Mouse (Mus musculus) heart, adult 2 months (tissue): ENCODE measurements around the gene Tspan1. TPM values are rescaled to one million over a fixed set of nuclear protein-coding genes. Genes with fewer than 3 reads are reported as not detected.

ENCODE experiments used
- DNase-seq, 2 experiments: peaks; one replicate each; pipeline ENCODE4 v3.0.0; 2021
- H3K27ac ChIP-seq: fragments of 200-600 bp; 2 replicates; pipeline ENCODE4 v1.8.1; 2022
- H3K27me3 ChIP-seq: fragments of 200-500 bp; 2 replicates; pipeline ENCODE4 v1.6.1; 2012; ENCODE audit warnings: mild to moderate bottlenecking, low read length, inconsistent platforms, mixed read lengths; ENCODE audit not compliant: control insufficient read depth, insufficient read depth
- H3K36me3 ChIP-seq: fragments of 200-500 bp; 2 replicates; pipeline ENCODE4 v1.6.1; 2012; ENCODE audit warnings: low read length, inconsistent platforms; ENCODE audit not compliant: control insufficient read depth, insufficient read depth
- H3K4me1 ChIP-seq: fragments of 200-500 bp; 2 replicates; pipeline ENCODE4 v1.6.1; 2011; ENCODE audit warnings: low read length; ENCODE audit not compliant: control insufficient read depth, insufficient read depth
- H3K4me3 ChIP-seq: fragments of 200-600 bp; 2 replicates; pipeline ENCODE4 v1.8.1; 2022
- H3K79me2 ChIP-seq: fragments of 200-500 bp; replicated peaks from 2 replicates; pipeline ENCODE4 v1.6.1; 2012; ENCODE audit warnings: mild to moderate bottlenecking, inconsistent platforms, low read length, moderate library complexity, mixed read lengths; ENCODE audit not compliant: control insufficient read depth, insufficient read depth
- H3K9ac ChIP-seq: fragments of 200-500 bp; 2 replicates; pipeline ENCODE4 v1.6.1; 2012; ENCODE audit warnings: low read depth, mild to moderate bottlenecking, control low read depth, inconsistent platforms, low read length, mixed read lengths
- CTCF ChIP-seq: fragments of 200-600 bp; IDR thresholded peaks from 2 replicates; pipeline ENCODE4 v1.8.1; 2022; ENCODE audit warnings: antibody characterized with exemption, mild to moderate bottlenecking, moderate library complexity
- EP300 ChIP-seq: fragments of 200-500 bp; IDR thresholded peaks from 2 replicates; pipeline ENCODE4 v1.6.1; 2011; ENCODE audit warnings: low read depth, low read length, control low read depth; ENCODE audit not compliant: insufficient read depth
- POLR2A ChIP-seq: fragments of 200-500 bp; IDR thresholded peaks from 2 replicates; pipeline ENCODE4 v1.6.1; 2011; ENCODE audit warnings: mild to moderate bottlenecking, low read depth, low read length, control low read depth; ENCODE audit not compliant: insufficient read depth
- WGBS: fragments of 180-500 bp; shearing (Covaris S2); methylation state at CpG from one replicate; pipeline ENCODE4 v1.1.7; 2018; 5-methylcytosine and 5-hydroxymethylcytosine counted together
- intact Hi-C: fragments of 180-260 bp; cut with DNase I; formaldehyde crosslinking; loops from one replicate; pipeline ENCODE4 v1.15.1; 2025
- polyA plus RNA-seq: library from polyadenylated mRNA; depleted of rRNA; stranded (reverse); fragments of >200 nt; gene quantifications from 2 replicates; pipeline ENCODE4 v1.2.3, GENCODE M21; 2012
- total RNA-seq, 2 experiments: library from RNA; stranded (reverse); gene quantifications; 2 replicates each; pipeline ENCODE4 v1.2.3; 2021

Gene Tspan1
- total and polyA plus RNA-seq, 3 experiments, result 4.9 TPM; not detected in 2

DNA sequence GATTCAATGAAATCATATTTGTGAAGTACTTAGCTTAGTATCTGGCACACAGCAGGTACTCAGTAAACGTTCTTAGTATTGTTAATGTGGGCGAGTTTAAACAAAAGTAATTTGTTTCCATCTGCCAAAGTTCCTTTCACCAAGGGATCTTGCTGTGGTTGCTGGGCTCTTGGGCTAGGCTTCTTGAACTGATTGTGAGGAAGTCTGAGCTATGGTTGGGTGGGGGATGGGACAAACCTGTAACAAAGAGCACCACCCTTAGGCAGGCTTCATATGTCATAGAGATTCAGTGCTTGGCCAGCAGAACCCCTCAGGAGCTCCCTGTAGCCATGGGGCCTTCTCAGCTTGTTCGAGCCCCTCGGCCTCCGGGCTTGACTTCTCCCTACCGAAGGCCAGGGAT is 5.7 kb upstream of the Tspan1 start, which contains the start of the genes 1700042G07Rik and Gm49337:
TSS of gene 1700042G07Rik (plus strand) at position 301 of the 400 bp plus-strand sequence.
TSS of gene Gm49337 (plus strand) at position 313 of the 400 bp plus-strand sequence.
- Histone ChIP-seq H3K9ac (no peak within 1 kb of the TSS), H3K4me1 (peaks cover 21% of the 10 kb centered on the region), H3K79me2 (no peaks in the 10 kb centered on the region), H3K27me3 (no peaks in the 10 kb centered on the region), H3K27ac (peak within 1 kb of the TSS; percentile 32; the same call in 1 of the 2 replicates), H3K36me3 (no peaks in the 10 kb centered on the region), H3K4me3 (no peak within 1 kb of the TSS)
- no peak for DNase-seq
- TF ChIP-seq POLR2A (no peak), EP300 (no peak), CTCF (no peak)
- intact Hi-C loops, result no loop called here
- WGBS, result 93% methylated on average over 6 of the region's 6 CpGs

DNA sequence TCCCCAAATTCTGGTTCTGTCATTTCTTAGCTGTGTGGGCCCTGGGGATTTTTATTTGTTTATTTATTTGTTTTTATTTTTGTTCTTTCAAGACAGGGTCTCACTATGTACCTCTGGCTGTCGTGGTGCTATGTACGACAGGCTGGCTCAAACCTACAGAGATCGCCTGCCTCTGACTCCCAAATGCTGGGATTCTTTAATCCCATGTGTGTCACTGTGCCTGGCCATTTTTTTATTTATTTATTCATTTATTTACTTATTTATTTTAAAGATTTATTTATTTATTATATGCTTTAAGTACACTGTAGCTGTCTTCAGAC is 1.9 kb upstream of the Tspan1 start:
- Histone ChIP-seq H3K36me3 (no peaks in the 10 kb centered on the region), H3K27ac (no peak overlapping the region), H3K4me3 (no peak overlapping the region), H3K27me3 (no peaks in the 10 kb centered on the region), H3K9ac (no peak overlapping the region), H3K79me2 (no peaks in the 10 kb centered on the region), H3K4me1 (peaks cover 2% of the 10 kb centered on the region)
- TF ChIP-seq CTCF (no peak), EP300 (no peak), POLR2A (no peak)
- intact Hi-C loops, result loop anchor here (1.0 to 2.0 kb wide), 2 partner anchors 75 to 113 kb away; no protein-coding TSS in a partner anchor
- DNase-seq, result no peak
- WGBS, result 65% methylated on average over 3 of the region's 3 CpGs

DNA sequence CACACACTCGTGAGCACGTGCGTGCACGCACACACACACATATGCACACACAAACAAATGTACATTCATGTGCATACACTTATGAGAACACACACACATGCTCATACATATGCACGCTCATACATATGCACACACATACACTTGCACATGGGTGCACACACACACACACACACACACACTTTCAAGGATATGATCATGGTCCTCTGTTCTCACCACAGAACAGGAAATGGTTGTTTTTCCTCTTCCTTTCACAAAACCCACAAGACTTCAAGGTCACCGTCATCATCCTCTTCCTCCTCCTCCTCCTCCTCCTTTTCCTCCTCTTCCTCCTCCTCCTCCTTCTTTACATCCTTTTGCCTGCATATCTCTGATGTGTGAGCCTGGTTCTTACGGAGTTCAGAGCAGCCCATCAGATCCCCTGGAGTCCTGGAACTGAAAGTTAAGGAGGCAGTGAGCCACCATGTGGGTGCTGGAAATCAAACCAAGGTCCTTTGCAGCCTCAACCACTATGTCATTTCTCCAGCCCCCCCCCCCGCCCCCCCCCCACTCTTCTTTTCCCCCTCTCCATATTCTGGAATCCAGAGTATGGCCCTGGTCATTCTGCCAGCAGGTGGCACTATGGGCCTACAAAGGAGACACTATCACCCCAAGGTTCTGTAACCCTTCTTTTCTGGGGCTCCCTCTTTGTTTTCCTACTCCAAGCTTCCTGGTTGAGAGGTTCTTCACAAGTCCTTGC is 1.4 kb upstream of the Tspan1 start:
- Histone ChIP-seq H3K27me3 (no peaks in the 10 kb centered on the region), H3K79me2 (no peaks in the 10 kb centered on the region), H3K27ac (no peak overlapping the region), H3K36me3 (no peaks in the 10 kb centered on the region), H3K4me3 (no peak overlapping the region), H3K4me1 (peaks cover 2% of the 10 kb centered on the region), H3K9ac (no peak overlapping the region)
- 71% methylated on average over 7 of the region's 8 CpGs for WGBS
- peak; percentile 64; the same call in 1 of the 2 replicates for TF ChIP-seq EP300
- TF ChIP-seq POLR2A, result no peak
- TF ChIP-seq CTCF, result peak; percentile 78
- intact Hi-C loops, result loop anchor here (1.0 to 2.0 kb wide), 2 partner anchors 76 to 114 kb away; no protein-coding TSS in a partner anchor
- DNase-seq, result peak; percentile 71 to 81

DNA sequence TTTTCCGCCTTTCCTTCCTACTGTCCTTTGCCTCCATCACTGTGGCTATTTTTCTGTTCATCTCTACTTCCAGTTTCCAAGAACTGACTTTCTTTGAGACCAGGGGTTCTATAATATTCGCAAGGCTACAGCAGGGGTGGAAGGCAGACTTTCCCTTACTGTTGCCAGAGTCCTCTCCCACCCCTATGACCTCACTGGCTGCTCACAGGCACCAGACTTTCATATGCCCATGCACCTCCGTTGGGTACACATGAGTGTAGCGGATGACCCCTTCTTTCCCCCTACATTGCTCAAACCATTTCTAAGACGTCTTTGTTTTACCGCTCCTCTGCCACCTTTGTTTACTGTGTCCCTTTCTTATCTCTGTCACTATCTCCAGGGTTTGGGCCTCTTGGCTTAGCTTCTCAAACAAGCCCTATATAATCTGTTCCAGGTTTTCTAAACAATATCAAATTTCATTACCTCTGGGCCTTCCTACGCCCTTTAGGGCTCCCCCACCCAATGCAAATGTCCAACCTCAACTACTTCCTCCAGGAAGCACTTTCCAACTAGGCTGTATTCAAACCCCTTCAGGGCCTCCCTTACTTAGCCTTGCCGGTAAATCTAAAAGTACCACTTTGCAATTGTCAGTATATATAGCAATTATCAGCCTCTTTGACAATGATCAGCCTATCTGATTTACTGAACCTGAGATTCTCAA is 1.5 kb downstream of the Tspan1 start:
- no peak overlapping the region for H3K4me3 ChIP-seq
- WGBS, result 76% methylated on average over 8 of the region's 8 CpGs
- H3K36me3 ChIP-seq, result no peaks in the 10 kb centered on the region
- H3K27me3 ChIP-seq, result no peaks in the 10 kb centered on the region
- DNase-seq, result no peak
- peaks cover 9% of the 10 kb centered on the region for H3K4me1 ChIP-seq
- no peak overlapping the region for H3K9ac ChIP-seq
- H3K27ac ChIP-seq, result no peak overlapping the region
- intact Hi-C loops, result no loop called here
- H3K79me2 ChIP-seq, result no peaks in the 10 kb centered on the region
- no peak for TF ChIP-seq EP300
- TF ChIP-seq CTCF, result no peak
- TF ChIP-seq POLR2A, result no peak

DNA sequence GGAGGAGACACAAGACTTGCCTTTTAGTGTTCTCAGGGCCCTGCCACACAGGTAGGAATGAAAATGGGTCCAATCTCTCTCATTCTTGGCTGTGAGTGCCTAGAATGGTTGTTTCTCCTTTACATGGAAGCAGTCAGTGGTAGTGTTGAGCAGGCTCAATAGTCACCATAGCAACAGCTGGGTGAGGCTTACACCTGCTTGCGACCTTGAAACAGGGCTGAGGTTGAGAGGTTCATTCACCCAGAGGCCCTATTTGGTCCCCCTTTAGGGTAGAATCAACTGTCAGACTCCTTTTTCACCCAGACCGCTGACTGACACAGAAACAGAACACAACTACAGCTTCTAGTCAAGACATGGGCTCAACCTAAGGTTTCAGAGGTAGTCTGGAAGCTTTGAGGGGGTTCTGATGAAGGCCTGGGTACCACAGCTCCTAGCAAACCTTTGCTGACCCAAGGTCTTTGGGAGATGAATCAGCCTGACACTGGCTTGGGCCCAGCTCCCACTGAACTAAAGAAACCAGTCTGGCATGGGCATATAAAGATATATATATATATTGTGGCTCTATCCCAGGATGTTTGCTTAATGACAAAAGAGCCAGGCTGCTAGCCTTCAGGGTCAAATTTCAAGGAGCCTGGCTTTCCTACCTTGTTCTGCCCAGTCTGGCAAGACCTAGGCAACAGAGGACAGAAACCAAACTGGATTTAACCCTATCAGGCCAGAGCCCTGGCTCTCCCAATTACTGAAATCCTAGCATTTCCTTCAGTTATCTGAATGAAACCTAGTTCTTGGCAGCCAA is 2.4 kb downstream of the Tspan1 start:
- 84% methylated on average over 2 of the region's 2 CpGs for WGBS
- DNase-seq, result no peak
- H3K9ac ChIP-seq, result no peak overlapping the region
- H3K27me3 ChIP-seq, result no peaks in the 10 kb centered on the region
- no peak for TF ChIP-seq CTCF
- TF ChIP-seq POLR2A, result no peak
- TF ChIP-seq EP300, result no peak
- H3K36me3 ChIP-seq, result no peaks in the 10 kb centered on the region
- H3K4me1 ChIP-seq, result peaks cover 10% of the 10 kb centered on the region
- intact Hi-C loops, result no loop called here
- no peaks in the 10 kb centered on the region for H3K79me2 ChIP-seq
- no peak overlapping the region for H3K4me3 ChIP-seq
- no peak overlapping the region for H3K27ac ChIP-seq
